Mouse (Mus musculus) MEL (cell line): ENCODE measurements around the gene Myrf.

Source experiments
- EP300 ChIP-seq, 2 experiments: IDR thresholded peaks; 2 replicates each; pipeline ENCODE4 v1.6.1; 2011; ENCODE audit warnings: improper control_type of control experiment in 2 of 2, low read length in 2 of 2, low read depth in 1 of 2, mild to moderate bottlenecking in 1 of 2
- POLR2A ChIP-seq, 2 experiments: IDR thresholded peaks; 2 replicates each; pipeline ENCODE4 v1.6.1; 2011 to 2012; ENCODE audit warnings: low read length in 2 of 2, mild to moderate bottlenecking in 2 of 2, control low read depth in 1 of 2, improper control_type of control experiment in 1 of 2, low read depth in 1 of 2, moderate library complexity in 1 of 2; ENCODE audit not compliant: control insufficient read depth in 1 of 2, insufficient read depth in 1 of 2, poor library complexity in 1 of 2
- POLR2AphosphoS2 ChIP-seq: IDR thresholded peaks from 2 replicates; pipeline ENCODE4 v1.6.1; 2011; ENCODE audit warnings: low read length, improper control_type of control experiment

GRCm38 (mm10) chr19:10167112-10167511 is 73.4 kb downstream of the Myrf start:
- TF ChIP-seq POLR2AphosphoS2: no peak
- no peak for TF ChIP-seq EP300 (IDR thresholded peaks at IDR 0.05; ENCODE audit: low read depth in 1 of 2, low read length in 2 of 2)
- TF ChIP-seq POLR2A (IDR thresholded peaks at IDR 0.05; ENCODE audit: control insufficient read depth in 1 of 2, insufficient read depth in 1 of 2, low read depth in 1 of 2, low read length in 2 of 2, poor library complexity in 1 of 2): no peak
